Mouse (Mus musculus) stomach, postnatal 0 days (tissue): ENCODE results near the gene Hnrnpa1. TPM values are rescaled to one million over a fixed set of nuclear protein-coding genes. Genes with fewer than 3 reads are reported as not detected.
"Not testable (repeated sequence)": the region's sequence is repeated elsewhere in the genome, so short reads cannot be mapped to it uniquely, and the experiment has no call there.

Experiments
- ATAC-seq: fragments of 200-750 bp; cut with Nextera tagmentation; 2 replicates; pipeline ENCODE4 v1.8.0; 2017; ENCODE audit not compliant: low FRiP score, low TSS enrichment
- DNase-seq: peaks from one replicate; pipeline ENCODE4 v3.0.0-alpha.2; 2016; ENCODE audit warnings: low spot score
- H3K27ac ChIP-seq: fragments of 300-500 bp; sonication (generic); replicated peaks from 2 replicates; pipeline ENCODE4 v1.5.1; 2014; ENCODE audit warnings: mild to moderate bottlenecking, control low read depth
- H3K27me3 ChIP-seq: fragments of 300-500 bp; sonication (generic); 2 replicates; pipeline ENCODE4 v1.6.1; 2014; ENCODE audit warnings: low read length; ENCODE audit not compliant: control insufficient read depth, insufficient read depth
- H3K36me3 ChIP-seq: fragments of 300-500 bp; sonication (generic); 2 replicates; pipeline ENCODE4 v1.6.1; 2014; ENCODE audit warnings: low read length, mixed read lengths; ENCODE audit not compliant: control insufficient read depth, insufficient read depth
- H3K4me1 ChIP-seq: fragments of 300-500 bp; sonication (generic); replicated peaks from 2 replicates; pipeline ENCODE4 v1.6.1; 2014; ENCODE audit warnings: antibody characterized with exemption; ENCODE audit not compliant: control insufficient read depth, insufficient read depth
- H3K4me2 ChIP-seq: fragments of 300-500 bp; sonication (generic); replicated peaks from 2 replicates; pipeline ENCODE4 v1.6.1; 2014; ENCODE audit warnings: low read depth, mild to moderate bottlenecking, control low read depth, moderate library complexity
- H3K4me3 ChIP-seq: fragments of 300-500 bp; sonication (generic); 2 replicates; pipeline ENCODE4 v1.5.1; 2014; ENCODE audit warnings: low read depth, low read length, control low read depth
- H3K9ac ChIP-seq: fragments of 300-500 bp; sonication (generic); 2 replicates; pipeline ENCODE4 v1.6.1; 2014; ENCODE audit warnings: mild to moderate bottlenecking, low read length, control low read depth, mixed read lengths
- H3K9me3 ChIP-seq: fragments of 300-500 bp; sonication (generic); 2 replicates; pipeline ENCODE4 v1.6.1; 2016; ENCODE audit warnings: low read length; ENCODE audit not compliant: control insufficient read depth
- CTCF ChIP-seq: IDR thresholded peaks from 2 replicates; pipeline ENCODE4 v1.5.1; 2016; ENCODE audit warnings: antibody characterized with exemption, low read depth, mild to moderate bottlenecking, moderate library complexity
- EP300 ChIP-seq: optimal IDR thresholded peaks from 2 replicates; pipeline ENCODE3; 2016; ENCODE audit warnings: antibody characterized with exemption
- WGBS: fragments of 180-500 bp; shearing (Covaris S2); extraction: QIAGEN DNeasy Blood & Tissue Kit; methylation state at CpG from one replicate; pipeline ENCODE4 v1.1.7; 2014; 5-methylcytosine and 5-hydroxymethylcytosine counted together
- polyA plus RNA-seq: library from polyadenylated mRNA; unstranded; fragments of >200 nt; fragmentation: Nextera tagmentation; extraction: Ambion mirVana; gene quantifications from 2 replicates; pipeline ENCODE4 v1.2.1, GENCODE M21; 2015

Gene Hnrnpa1
- polyA plus RNA-seq, 1 experiment from 2014 or later = 251 TPM

DNA sequence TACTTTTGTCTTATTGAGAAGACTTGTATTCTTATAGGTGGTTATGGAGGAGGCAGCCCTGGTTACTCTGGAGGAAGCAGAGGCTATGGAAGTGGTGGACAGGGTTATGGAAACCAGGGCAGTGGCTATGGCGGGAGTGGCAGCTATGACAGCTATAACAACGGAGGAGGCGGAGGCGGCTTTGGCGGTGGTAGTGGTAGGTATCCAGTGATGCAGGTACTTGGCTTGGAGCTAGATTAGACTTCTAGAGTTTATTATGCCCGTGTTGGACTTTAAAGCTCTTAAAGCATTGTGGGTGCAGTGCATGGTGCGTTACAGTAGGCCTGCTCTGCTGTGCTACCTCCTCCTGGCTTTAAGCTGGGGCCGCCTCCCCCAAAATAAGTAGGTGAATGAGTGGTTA, 2.7 kb downstream of the Hnrnpa1 start:
- Histone ChIP-seq H3K27me3 (no peaks in the 10 kb centered on the region), H3K4me1 (no peaks in the 10 kb centered on the region), H3K36me3 (peaks cover 24% of the 10 kb centered on the region; the same call in 1 of the 2 replicates), H3K4me3 (no peak overlapping the region; the same call in 1 of the 2 replicates), H3K27ac (no peak overlapping the region), H3K9ac (no peak overlapping the region), H3K9me3 (no peaks in the 10 kb centered on the region), H3K4me2 (peak overlapping the region; percentile 61)
- TF ChIP-seq EP300 (no peak), CTCF (no peak)
- ATAC-seq (no peak), DNase-seq (peak; percentile 20)
- 57% methylated on average over 8 of the region's 8 CpGs for WGBS

DNA sequence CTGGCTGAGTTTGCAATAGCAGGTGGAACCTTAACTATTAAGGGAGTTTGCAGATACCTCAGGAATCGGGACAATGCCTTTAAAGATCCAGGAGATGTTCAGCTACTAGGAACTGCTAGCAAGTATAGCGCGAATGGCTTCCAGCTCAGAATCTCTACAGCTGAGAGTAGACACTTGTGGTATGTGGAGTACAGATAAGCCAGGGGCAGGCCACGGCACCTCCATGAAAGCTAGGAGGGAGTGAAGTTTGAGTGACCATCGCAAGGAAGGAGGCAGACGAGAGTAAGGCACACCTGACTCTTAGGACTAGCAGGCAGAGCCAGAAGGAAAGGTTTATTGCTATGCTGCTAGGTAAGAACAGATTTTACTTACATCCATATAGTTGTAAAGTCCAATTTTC, 5.4 kb downstream of the Hnrnpa1 start:
- no peaks in the 10 kb centered on the region for H3K4me1 ChIP-seq
- no peak overlapping the region for H3K9ac ChIP-seq
- no peak overlapping the region for H3K4me3 ChIP-seq
- DNase-seq (no peak), ATAC-seq (no peak)
- H3K4me2 ChIP-seq = no peak overlapping the region
- no peaks in the 10 kb centered on the region for H3K9me3 ChIP-seq
- TF ChIP-seq CTCF = no peak
- no peak for TF ChIP-seq EP300
- no peak overlapping the region for H3K27ac ChIP-seq
- H3K27me3 ChIP-seq = no peaks in the 10 kb centered on the region
- H3K36me3 ChIP-seq = peaks cover 24% of the 10 kb centered on the region; the same call in 1 of the 2 replicates
- WGBS = 71% methylated on average over 6 of the region's 6 CpGs

DNA sequence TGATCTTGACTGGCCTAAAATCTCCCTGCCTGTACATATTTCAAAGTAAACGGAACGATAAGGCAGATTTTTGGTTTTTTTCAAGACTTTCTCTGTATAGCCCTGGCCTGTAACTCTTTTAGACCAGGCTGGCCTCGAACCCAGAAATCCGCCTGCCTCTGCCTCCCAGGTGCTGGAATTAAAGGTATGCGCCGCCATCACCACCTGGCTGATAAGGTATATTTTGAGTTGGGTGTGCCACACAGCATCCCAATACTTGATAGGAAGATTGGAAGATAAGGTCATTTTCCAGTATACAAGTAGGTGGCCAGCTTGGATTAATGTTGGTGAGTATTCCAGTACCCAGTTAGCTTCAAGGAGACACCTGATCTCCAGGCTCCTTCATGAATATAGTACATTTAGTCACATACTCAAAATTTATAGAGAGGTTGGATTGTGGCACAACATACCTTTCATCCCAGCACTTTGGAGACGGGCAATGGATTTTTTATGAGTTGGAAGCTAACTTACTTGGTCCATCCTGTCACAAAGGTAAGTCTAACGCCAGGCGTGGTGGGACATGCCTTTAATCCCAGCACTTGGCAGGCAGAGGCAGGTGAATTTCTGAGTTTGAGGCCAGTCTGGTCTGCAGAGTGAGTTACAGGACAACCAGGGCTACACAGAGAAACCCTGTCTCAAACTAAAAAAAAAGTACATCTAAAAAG, 7.0 kb downstream of the Hnrnpa1 start:
- Histone ChIP-seq H3K9ac (no peak overlapping the region), H3K36me3 (peaks cover 24% of the 10 kb centered on the region; the same call in 1 of the 2 replicates), H3K4me2 (no peak overlapping the region), H3K4me1 (no peaks in the 10 kb centered on the region), H3K27ac (no peak overlapping the region), H3K4me3 (no peak overlapping the region), H3K9me3 (no peaks in the 10 kb centered on the region), H3K27me3 (no peaks in the 10 kb centered on the region)
- 86% methylated on average over 9 of the region's 9 CpGs for WGBS
- no peak for TF ChIP-seq EP300
- TF ChIP-seq CTCF = no peak
- DNase-seq (no peak), ATAC-seq (no peak)

DNA sequence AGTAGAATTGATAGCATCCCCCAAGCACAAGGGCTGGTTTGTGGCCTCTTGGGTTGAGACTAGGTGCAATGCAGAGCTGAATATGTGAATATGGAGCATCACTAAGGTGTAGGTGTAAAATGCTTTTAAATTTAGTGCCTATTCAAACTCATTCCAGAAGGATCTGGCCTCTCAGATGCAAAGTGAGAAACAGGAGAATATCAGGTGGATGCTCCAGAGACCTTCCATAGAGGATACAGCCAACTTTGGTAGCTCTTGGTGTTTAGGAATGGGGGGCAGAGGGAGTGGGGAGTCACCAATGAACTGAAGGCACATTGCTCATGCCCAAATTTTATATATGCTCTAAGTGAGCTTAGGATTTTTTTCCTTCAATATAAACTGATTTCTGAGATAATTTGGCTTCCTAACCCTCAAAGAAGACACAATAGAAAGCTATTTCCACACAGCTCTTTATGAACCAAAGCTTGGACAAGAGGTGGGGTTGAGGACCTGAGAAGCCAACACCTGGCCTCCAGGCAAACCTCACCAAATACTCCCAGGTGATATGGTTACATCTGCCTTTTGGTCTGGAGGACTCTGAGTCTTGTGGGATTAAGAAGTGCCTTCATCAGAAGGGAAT, 7.7 kb downstream of the Hnrnpa1 start:
- no peak overlapping the region for H3K4me2 ChIP-seq
- no peak overlapping the region for H3K9ac ChIP-seq
- no peak for DNase-seq
- no peaks in the 10 kb centered on the region for H3K4me1 ChIP-seq
- H3K27me3 ChIP-seq = no peaks in the 10 kb centered on the region
- H3K27ac ChIP-seq = no peak overlapping the region
- H3K9me3 ChIP-seq = no peaks in the 10 kb centered on the region
- no peak overlapping the region for H3K4me3 ChIP-seq
- ATAC-seq = no peak
- peaks cover 24% of the 10 kb centered on the region; the same call in 1 of the 2 replicates for H3K36me3 ChIP-seq
- TF ChIP-seq EP300 (no peak), CTCF (no peak)

DNA sequence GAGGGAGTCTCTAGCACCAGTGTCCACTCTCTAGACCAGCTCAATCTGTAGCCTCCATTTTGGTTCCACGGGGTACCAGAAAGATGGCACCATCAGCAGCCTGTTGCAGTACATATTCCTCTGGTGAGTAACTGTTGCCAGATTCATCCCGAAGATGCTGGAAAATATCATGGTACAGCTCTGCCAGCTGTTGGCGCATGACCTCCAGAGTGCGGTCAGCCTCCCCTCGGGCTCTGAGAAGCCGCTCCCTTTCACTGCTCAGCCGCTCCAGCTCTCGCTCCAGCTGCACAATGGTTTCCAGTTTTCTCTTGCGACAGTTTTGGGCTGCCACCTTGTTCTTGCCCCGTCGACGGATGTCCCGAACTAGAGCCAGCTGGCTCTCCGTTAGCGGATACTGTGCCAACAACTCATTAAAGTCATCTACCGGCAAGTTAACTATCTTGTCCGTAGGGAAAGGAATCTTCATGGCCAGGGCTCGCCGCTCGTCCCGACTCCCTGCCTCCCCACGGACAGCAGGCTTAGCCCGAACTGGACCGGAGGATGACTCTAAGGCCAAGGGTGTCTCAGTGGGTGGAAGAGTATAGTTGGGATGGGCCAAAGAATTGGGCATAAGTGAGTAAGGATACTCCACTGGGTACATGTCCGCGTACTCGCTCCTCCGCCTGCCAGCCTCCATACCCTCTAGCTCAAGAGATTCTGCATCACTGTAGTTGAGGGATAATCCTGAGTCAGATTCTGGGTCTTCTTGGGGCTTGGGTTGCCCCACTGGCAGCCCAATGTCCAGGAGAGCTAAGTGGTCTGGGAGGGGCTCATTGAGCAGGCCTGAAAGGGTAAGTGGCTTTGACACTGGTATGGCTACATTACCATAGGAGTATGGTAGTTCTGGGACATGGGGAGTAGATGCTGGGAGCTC, 8.4 kb downstream of the Hnrnpa1 start:
- WGBS = 78% methylated on average over 28 of the region's 28 CpGs
- Histone ChIP-seq H3K36me3 (peaks cover 18% of the 10 kb centered on the region; the same call in 1 of the 2 replicates), H3K4me1 (no peaks in the 10 kb centered on the region), H3K4me3 (no peak overlapping the region), H3K4me2 (no peak overlapping the region), H3K9me3 (no peaks in the 10 kb centered on the region), H3K27ac (no peak overlapping the region), H3K9ac (no peak overlapping the region), H3K27me3 (no peaks in the 10 kb centered on the region)
- TF ChIP-seq EP300 (no peak), CTCF (no peak)
- DNase-seq (peak; percentile 29), ATAC-seq (peak; percentile 42; the same call in 1 of the 2 replicates)

DNA sequence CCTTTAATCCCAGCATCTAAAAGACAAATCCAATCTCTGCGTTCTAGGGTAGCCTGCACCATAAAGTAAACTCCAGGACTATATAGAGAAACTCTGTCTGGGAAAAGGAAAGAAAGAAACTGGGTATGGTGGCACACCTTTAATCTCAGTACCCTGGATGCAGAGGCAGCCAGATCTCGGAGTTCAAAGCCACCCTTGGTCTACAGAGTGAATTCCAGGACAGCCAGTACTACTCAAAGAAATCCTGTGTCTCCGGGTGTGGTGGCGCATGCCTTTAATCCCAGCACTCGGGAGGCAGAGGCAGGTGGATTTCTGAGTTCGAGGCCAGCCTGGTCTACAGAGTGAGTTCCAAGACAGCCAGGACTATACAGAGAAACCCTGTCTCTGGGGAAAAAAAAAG, 9.3 kb downstream of the Hnrnpa1 start:
- not testable (repeated sequence) for H3K9me3 ChIP-seq, H3K27ac ChIP-seq, H3K9ac ChIP-seq, H3K27me3 ChIP-seq, ATAC-seq, H3K4me3 ChIP-seq, H3K4me1 ChIP-seq, DNase-seq, H3K4me2 ChIP-seq
- WGBS = 79% methylated on average over 6 of the region's 6 CpGs
- peaks cover 16% of the 10 kb centered on the region; the same call in 1 of the 2 replicates for H3K36me3 ChIP-seq
